Mouse (Mus musculus) liver, embryonic 13.5 days (tissue): Measurements from ENCODE around the gene 1700016D06Rik. TPM values are rescaled to one million over a fixed set of nuclear protein-coding genes. Genes with fewer than 3 reads are reported as not detected.
A peak's percentile ranks its signal among the peaks of the same experiment; 100 is the strongest.

Experiments used
- ATAC-seq: fragments of 200-750 bp; cut with Nextera tagmentation; 2 replicates; pipeline ENCODE4 v1.8.0; 2017; ENCODE audit warnings: low read depth, mild to moderate bottlenecking, moderate number of reproducible peaks, moderate library complexity
- DNase-seq: peaks from one replicate; pipeline ENCODE4 v3.0.0; 2022
- H3K27ac ChIP-seq: fragments of 300-500 bp; sonication (generic); 2 replicates; pipeline ENCODE4 v1.5.1; 2015; ENCODE audit warnings: moderate library complexity, mild to moderate bottlenecking, inconsistent platforms
- H3K27me3 ChIP-seq: fragments of 300-500 bp; sonication (generic); 2 replicates; pipeline ENCODE4 v1.6.1; 2015; ENCODE audit warnings: mild to moderate bottlenecking, inconsistent platforms
- H3K36me3 ChIP-seq: fragments of 300-500 bp; sonication (generic); 2 replicates; pipeline ENCODE4 v1.6.1; 2015; ENCODE audit warnings: mild to moderate bottlenecking, inconsistent platforms
- H3K4me1 ChIP-seq: fragments of 300-500 bp; sonication (generic); replicated peaks from 2 replicates; pipeline ENCODE4 v1.6.1; 2015; ENCODE audit warnings: inconsistent platforms
- H3K4me2 ChIP-seq: fragments of 300-500 bp; sonication (generic); 2 replicates; pipeline ENCODE4 v1.6.1; 2015; ENCODE audit warnings: inconsistent platforms, mild to moderate bottlenecking, moderate library complexity
- H3K4me3 ChIP-seq: fragments of 300-500 bp; sonication (generic); replicated peaks from 2 replicates; pipeline ENCODE4 v1.5.1; 2015; ENCODE audit warnings: mild to moderate bottlenecking, inconsistent platforms
- H3K9ac ChIP-seq: fragments of 300-500 bp; sonication (generic); 2 replicates; pipeline ENCODE4 v1.6.1; 2015; ENCODE audit warnings: mild to moderate bottlenecking, inconsistent platforms
- H3K9me3 ChIP-seq: fragments of 300-500 bp; sonication (generic); replicated peaks from 2 replicates; pipeline ENCODE4 v1.6.1; 2016; ENCODE audit warnings: inconsistent platforms
- WGBS: fragments of 180-500 bp; shearing (Covaris S2); methylation state at CpG from one replicate; pipeline ENCODE4 v1.1.7; 2015; ENCODE audit not compliant: insufficient replicate concordance; 5-methylcytosine and 5-hydroxymethylcytosine counted together
- polyA plus RNA-seq: library from polyadenylated mRNA; unstranded; fragments of >200 nt; fragmentation: Nextera tagmentation; extraction: Ambion mirVana; gene quantifications from 2 replicates; pipeline ENCODE4 v1.2.1, GENCODE M21; 2015

Gene 1700016D06Rik
- polyA plus RNA-seq, 1 experiment from 2014 or later = not detected

GRCm38 (mm10) chr8:11727651-11728481 is 27.0 kb upstream of the 1700016D06Rik start, which contains the start of gene Arhgef7:
Gene Arhgef7 (plus strand): TSS chr8:11727721.
- H3K4me3 ChIP-seq = peak within 1 kb of the TSS; percentile 56
- H3K27ac ChIP-seq = peak within 1 kb of the TSS; percentile 66
- WGBS = 1% methylated on average over 112 of the region's 127 CpGs
- peaks cover 80% of the 10 kb centered on the region for H3K27me3 ChIP-seq
- peak within 1 kb of the TSS; percentile 63 for H3K9ac ChIP-seq
- H3K36me3 ChIP-seq = no peaks in the 10 kb centered on the region
- H3K4me2 ChIP-seq = peak within 1 kb of the TSS; percentile 61
- peaks cover 14% of the 10 kb centered on the region; the same call in 1 of the 2 replicates for H3K4me1 ChIP-seq
- no peaks in the 10 kb centered on the region for H3K9me3 ChIP-seq
- DNase-seq (no peak), ATAC-seq (peak; percentile 47)

DNA sequence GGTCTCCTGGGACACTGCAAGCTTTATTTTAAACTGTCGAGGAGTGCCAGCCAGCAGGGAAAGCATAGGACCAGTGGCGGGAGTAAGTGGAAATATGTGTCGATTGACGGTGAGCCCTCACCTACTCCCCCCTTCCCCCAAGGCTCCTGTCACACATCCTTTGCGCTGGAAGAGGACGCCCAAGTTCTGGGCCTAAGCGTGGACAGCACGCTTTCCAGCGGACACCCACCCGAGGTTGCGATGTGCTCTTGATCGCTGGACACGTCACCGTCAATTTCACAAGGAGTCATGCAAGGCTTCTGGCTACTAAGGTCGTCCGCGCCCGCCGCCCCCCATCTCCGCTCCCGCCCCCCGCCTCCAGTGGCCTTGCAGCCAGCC is 26.4 kb upstream of the 1700016D06Rik start:
- peak overlapping the region; percentile 56 for H3K4me3 ChIP-seq
- peaks cover 80% of the 10 kb centered on the region for H3K27me3 ChIP-seq
- peak overlapping the region; percentile 61 for H3K4me2 ChIP-seq
- DNase-seq (no peak), ATAC-seq (no peak)
- peaks cover 14% of the 10 kb centered on the region; the same call in 1 of the 2 replicates for H3K4me1 ChIP-seq
- H3K36me3 ChIP-seq = no peaks in the 10 kb centered on the region
- H3K9ac ChIP-seq = peak overlapping the region; percentile 36; the same call in 1 of the 2 replicates
- no peak overlapping the region for H3K27ac ChIP-seq
- 3% methylated on average over 22 of the region's 22 CpGs for WGBS
- H3K9me3 ChIP-seq = no peaks in the 10 kb centered on the region

DNA sequence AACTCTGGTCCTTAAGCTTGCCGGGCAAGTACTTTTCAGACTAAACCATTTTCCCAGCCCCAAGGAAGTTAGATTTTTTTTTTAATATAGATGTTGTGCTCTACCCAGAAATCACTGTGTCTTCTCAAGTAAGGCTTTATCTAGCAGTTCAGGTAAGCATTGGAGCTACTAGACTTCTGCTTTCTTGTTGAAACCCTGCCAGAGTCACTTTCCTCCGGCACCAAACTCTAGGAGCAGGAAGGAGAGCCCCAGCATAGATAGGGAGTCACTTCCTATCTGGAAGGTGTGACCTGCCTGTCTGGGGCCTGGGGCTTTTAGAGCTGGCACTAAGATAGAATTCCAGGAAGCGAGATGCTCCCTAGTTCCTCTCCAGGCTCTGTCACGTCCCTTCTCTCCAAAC is 16.3 kb upstream of the 1700016D06Rik start:
- no peaks in the 10 kb centered on the region for H3K36me3 ChIP-seq
- no peak overlapping the region for H3K4me2 ChIP-seq
- 24% methylated on average over 4 of the region's 4 CpGs for WGBS
- no peaks in the 10 kb centered on the region for H3K9me3 ChIP-seq
- no peak overlapping the region for H3K4me3 ChIP-seq
- H3K27ac ChIP-seq = no peak overlapping the region
- H3K4me1 ChIP-seq = no peaks in the 10 kb centered on the region
- ATAC-seq (no peak), DNase-seq (no peak)
- no peak overlapping the region for H3K9ac ChIP-seq
- H3K27me3 ChIP-seq = peaks cover 3% of the 10 kb centered on the region

GRCm38 (mm10) chr8:11712244-11712643 is 11.4 kb upstream of the 1700016D06Rik start:
- H3K4me1 ChIP-seq = peaks cover 12% of the 10 kb centered on the region
- no peak overlapping the region for H3K4me2 ChIP-seq
- no peak for ATAC-seq
- H3K27ac ChIP-seq = no peak overlapping the region
- H3K27me3 ChIP-seq = no peaks in the 10 kb centered on the region
- no peak overlapping the region for H3K4me3 ChIP-seq
- H3K36me3 ChIP-seq = no peaks in the 10 kb centered on the region
- H3K9me3 ChIP-seq = no peaks in the 10 kb centered on the region
- WGBS = 59% methylated on average over 6 of the region's 6 CpGs
- no peak overlapping the region for H3K9ac ChIP-seq
- peak; percentile 16 for DNase-seq

DNA sequence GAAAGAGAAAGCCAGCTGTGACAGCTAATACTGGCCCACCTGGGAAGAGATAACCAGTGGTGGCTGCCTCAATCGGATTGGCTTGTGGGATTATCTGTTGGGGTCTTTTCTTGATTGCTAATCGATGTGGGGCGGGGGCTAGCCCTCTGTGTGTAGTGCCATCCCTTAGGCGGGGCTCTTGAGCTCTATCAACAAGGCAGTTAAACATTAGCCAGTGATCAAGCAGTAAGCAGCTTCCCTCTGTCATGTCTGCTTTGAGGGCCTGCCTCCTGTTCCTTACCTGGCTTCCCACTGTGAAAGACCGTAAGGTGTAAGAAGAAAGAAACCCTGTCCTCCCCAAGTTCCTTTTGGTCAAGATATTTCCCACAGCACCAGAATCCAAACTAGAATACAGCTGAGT is 9.6 kb upstream of the 1700016D06Rik start:
- ATAC-seq (peak; percentile 65), DNase-seq (no peak)
- no peaks in the 10 kb centered on the region for H3K27me3 ChIP-seq
- no peak overlapping the region for H3K9ac ChIP-seq
- H3K27ac ChIP-seq = peak overlapping the region; percentile 31
- H3K36me3 ChIP-seq = no peaks in the 10 kb centered on the region
- 32% methylated on average over 5 of the region's 5 CpGs for WGBS
- no peak overlapping the region for H3K4me2 ChIP-seq
- no peak overlapping the region for H3K4me3 ChIP-seq
- peaks cover 12% of the 10 kb centered on the region for H3K4me1 ChIP-seq
- H3K9me3 ChIP-seq = no peaks in the 10 kb centered on the region

- Histone ChIP-seq H3K9ac (no peak overlapping the region), H3K4me1 (peaks cover 12% of the 10 kb centered on the region), H3K4me3 (no peak overlapping the region), H3K27me3 (no peaks in the 10 kb centered on the region), H3K9me3 (no peaks in the 10 kb centered on the region), H3K27ac (0 out of 2 replicates have a peak overlapping the region, but pooled peaks have one; percentile 23), H3K36me3 (no peaks in the 10 kb centered on the region), H3K4me2 (no peak overlapping the region)
- WGBS = 57% methylated on average over 3 of the region's 3 CpGs
- ATAC-seq = no peak
- DNase-seq = no peak
These were observed 8.7 kb upstream of the 1700016D06Rik start for GRCm38 (mm10) chr8:11709542-11709941.

GRCm38 (mm10) chr8:11708815-11709214 is 8.0 kb upstream of the 1700016D06Rik start:
- Histone ChIP-seq H3K27me3 (no peaks in the 10 kb centered on the region), H3K36me3 (no peaks in the 10 kb centered on the region), H3K9me3 (no peaks in the 10 kb centered on the region), H3K4me2 (no peak overlapping the region), H3K4me3 (no peak overlapping the region), H3K4me1 (peaks cover 12% of the 10 kb centered on the region), H3K27ac (no peak overlapping the region), H3K9ac (no peak overlapping the region)
- DNase-seq = no peak
- no peak for ATAC-seq
- WGBS = 35% methylated on average over 2 of the region's 2 CpGs

- 38% methylated on average over 3 of the region's 3 CpGs for WGBS
- no peak overlapping the region for H3K27ac ChIP-seq
These were observed 6.8 kb upstream of the 1700016D06Rik start for GRCm38 (mm10) chr8:11707701-11708100.

GRCm38 (mm10) chr8:11705818-11706217 is 5.0 kb upstream of the 1700016D06Rik start:
- peaks cover 6% of the 10 kb centered on the region for H3K4me1 ChIP-seq
- DNase-seq = no peak
- WGBS = 78% methylated on average over 12 of the region's 12 CpGs

More at GRCm38 (mm10) chr8:11707701-11708100, 6.8 kb upstream of the 1700016D06Rik start:
- no peak overlapping the region for H3K9ac ChIP-seq
- H3K4me1 ChIP-seq = peaks cover 12% of the 10 kb centered on the region
- no peak overlapping the region for H3K4me2 ChIP-seq
- no peak overlapping the region for H3K4me3 ChIP-seq
- ATAC-seq (0 out of 2 replicates have a peak, but pooled peaks have one; percentile 19), DNase-seq (no peak)
- no peaks in the 10 kb centered on the region for H3K27me3 ChIP-seq
- H3K9me3 ChIP-seq = no peaks in the 10 kb centered on the region
- no peaks in the 10 kb centered on the region for H3K36me3 ChIP-seq

GRCm38 (mm10) chr8:11704716-11705420 is 4.0 kb upstream of the 1700016D06Rik start:
- Histone ChIP-seq H3K4me2 (no peak overlapping the region), H3K27me3 (no peaks in the 10 kb centered on the region), H3K9ac (no peak overlapping the region), H3K4me3 (no peak overlapping the region), H3K27ac (no peak overlapping the region), H3K36me3 (no peaks in the 10 kb centered on the region), H3K9me3 (no peaks in the 10 kb centered on the region), H3K4me1 (peaks cover 6% of the 10 kb centered on the region)
- ATAC-seq (0 out of 2 replicates have a peak, but pooled peaks have one; percentile 15), DNase-seq (peak; percentile 11)
- 51% methylated on average over 6 of the region's 6 CpGs for WGBS

More at GRCm38 (mm10) chr8:11705818-11706217, 5.0 kb upstream of the 1700016D06Rik start:
- Histone ChIP-seq H3K27me3 (no peaks in the 10 kb centered on the region), H3K9ac (no peak overlapping the region), H3K9me3 (no peaks in the 10 kb centered on the region), H3K36me3 (no peaks in the 10 kb centered on the region), H3K4me2 (no peak overlapping the region), H3K4me3 (no peak overlapping the region), H3K27ac (no peak overlapping the region)
- no peak for ATAC-seq

GRCm38 (mm10) chr8:11703789-11704188 is 2.9 kb upstream of the 1700016D06Rik start:
- Histone ChIP-seq H3K4me3 (no peak overlapping the region), H3K36me3 (no peaks in the 10 kb centered on the region), H3K4me1 (peaks cover under 1% of the 10 kb centered on the region; the same call in 1 of the 2 replicates), H3K4me2 (no peak overlapping the region), H3K9me3 (no peaks in the 10 kb centered on the region), H3K9ac (no peak overlapping the region), H3K27me3 (no peaks in the 10 kb centered on the region), H3K27ac (no peak overlapping the region)
- DNase-seq = no peak
- 63% methylated on average over 5 of the region's 5 CpGs for WGBS
- ATAC-seq = no peak
